Mouse (Mus musculus) mammary gland, adult 2 months (tissue): ENCODE measurements around the gene 4930583I09Rik. TPM values are rescaled to one million over a fixed set of nuclear protein-coding genes. Genes with fewer than 3 reads are reported as not detected.

Experiments
- polyA plus RNA-seq: library from polyadenylated mRNA; depleted of rRNA; stranded (reverse); fragments of >200 nt; gene quantifications from 2 replicates; pipeline ENCODE4 v1.2.3, GENCODE M21; 2012; ENCODE audit warnings: low replicate concordance; rRNA removed

4930583I09Rik gene
- polyA plus RNA-seq, result not detected in 2 replicates

DNA sequence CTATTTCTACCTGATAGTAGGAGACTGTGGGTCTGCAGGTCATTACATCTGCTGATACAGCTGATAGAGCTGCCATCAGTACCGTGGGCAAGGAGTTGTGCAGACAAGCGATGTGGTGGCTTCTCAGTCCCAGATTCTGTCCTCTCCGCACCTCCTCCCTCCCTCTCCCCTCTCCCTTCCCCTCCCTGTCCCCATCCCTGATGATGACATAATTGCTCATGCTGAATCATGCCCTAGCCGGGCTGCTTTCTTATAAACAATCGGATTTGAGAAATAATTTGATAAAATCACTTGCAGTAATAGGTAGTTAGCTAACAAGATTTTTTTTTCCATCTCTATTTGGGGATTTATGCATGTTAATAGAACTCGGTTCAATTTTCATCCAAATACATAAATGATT lies at the start of gene 4930583I09Rik:
TSS of gene 4930583I09Rik (minus strand) at position 144 of the 400 bp plus-strand sequence.

Other genes with a start within 250 kb of the 4930583I09Rik start
- 12.4 and 24.9 TPM in 2 replicates for gene Man2a1, start 235.3 kb downstream of the 4930583I09Rik start, polyA plus RNA-seq